In genomic region chr3:87949955-87950515, GRCm38 (mm10) we compare ENCODE assay signal across 8 mouse cellular contexts. TPM values are rescaled to one million over a fixed set of nuclear protein-coding genes. Genes with fewer than 3 reads are reported as not detected.
DNase-seq lines count a peak whose midpoint lies in the region; ATAC-seq lines count a peak whose summit lies in the region.

No protein-coding gene starts in this region.

- 0 out of 2 replicates have a peak overlapping the region, but pooled peaks have one; percentile 17 for H3K4me3 ChIP-seq in heart, embryonic 13.5 days
- H3K4me3 ChIP-seq in heart, embryonic 12.5 days: no peak overlapping the region
- H3K4me3 ChIP-seq in forebrain, embryonic 14.5 days (ENCODE audit: low read depth, low read length): no peak overlapping the region
- H3K4me3 ChIP-seq in midbrain, embryonic 14.5 days (replicated peaks; ENCODE audit: low read depth, low read length): 0 out of 2 replicates have a peak overlapping the region, but pooled peaks have one; percentile 5

- H3K9me3 ChIP-seq in heart, embryonic 13.5 days: no peaks in the 10 kb centered on the region
- no peaks in the 10 kb centered on the region for H3K9me3 ChIP-seq in heart, embryonic 12.5 days (replicated peaks)
- H3K9me3 ChIP-seq in forebrain, embryonic 14.5 days (replicated peaks; ENCODE audit: control insufficient read depth, low read length): no peaks in the 10 kb centered on the region
- no peaks in the 10 kb centered on the region for H3K9me3 ChIP-seq in midbrain, embryonic 14.5 days (ENCODE audit: control insufficient read depth, low read length)

- H3K27ac ChIP-seq in heart, embryonic 13.5 days (replicated peaks): no peak overlapping the region
- no peak overlapping the region for H3K27ac ChIP-seq in heart, embryonic 12.5 days (ENCODE audit: poor library complexity, severe bottlenecking)
- no peak overlapping the region for H3K27ac ChIP-seq in forebrain, embryonic 14.5 days (ENCODE audit: low read depth, low read length)
- H3K27ac ChIP-seq in midbrain, embryonic 14.5 days (replicated peaks; ENCODE audit: low read depth, low read length): peak overlapping the region; percentile 66

- H3K4me2 ChIP-seq in heart, embryonic 13.5 days: peak overlapping the region; percentile 31; the same call in 1 of the 2 replicates
- no peak overlapping the region for H3K4me2 ChIP-seq in heart, embryonic 12.5 days
- H3K4me2 ChIP-seq in forebrain, embryonic 14.5 days (ENCODE audit: low read length): peak overlapping the region; percentile 70; the same call in 1 of the 2 replicates
- peak overlapping the region; percentile 58 for H3K4me2 ChIP-seq in midbrain, embryonic 14.5 days (ENCODE audit: low read length)

- H3K27me3 ChIP-seq in heart, embryonic 13.5 days (replicated peaks): peaks cover 87% of the 10 kb centered on the region
- peaks cover 69% of the 10 kb centered on the region for H3K27me3 ChIP-seq in heart, embryonic 12.5 days (replicated peaks)
- 0 out of 2 replicates have a peak, but pooled peaks cover 3% of the 10 kb centered on the region for H3K27me3 ChIP-seq in forebrain, embryonic 14.5 days (replicated peaks; ENCODE audit: control insufficient read depth, insufficient read depth, low read length)
- no peaks in the 10 kb centered on the region for H3K27me3 ChIP-seq in midbrain, embryonic 14.5 days (ENCODE audit: control insufficient read depth, insufficient read depth, low read length)

- H3K4me1 ChIP-seq in heart, embryonic 13.5 days: peaks cover 65% of the 10 kb centered on the region
- peaks cover 67% of the 10 kb centered on the region for H3K4me1 ChIP-seq in heart, embryonic 12.5 days (replicated peaks)
- H3K4me1 ChIP-seq in forebrain, embryonic 14.5 days (ENCODE audit: control insufficient read depth, insufficient read depth, low read length): peaks cover 45% of the 10 kb centered on the region
- peaks cover 70% of the 10 kb centered on the region for H3K4me1 ChIP-seq in midbrain, embryonic 14.5 days (ENCODE audit: control insufficient read depth, insufficient read depth, low read length)

- H3K9ac ChIP-seq in heart, embryonic 13.5 days: no peak overlapping the region
- H3K9ac ChIP-seq in heart, embryonic 12.5 days: no peak overlapping the region
- H3K9ac ChIP-seq in forebrain, embryonic 14.5 days (ENCODE audit: low read length): peak overlapping the region; percentile 30; the same call in 1 of the 2 replicates
- peak overlapping the region; percentile 39; the same call in 1 of the 2 replicates for H3K9ac ChIP-seq in midbrain, embryonic 14.5 days (replicated peaks; ENCODE audit: low read length)

- peak; percentile 64 for DNase-seq in ES-CJ7 (ENCODE audit: low read depth, low spot score)
- DNase-seq in forebrain, embryonic 14.5 days (ENCODE audit: low spot score): no peak
- peak; percentile 39 for DNase-seq in midbrain, embryonic 14.5 days
- DNase-seq in cerebellum, adult 11 months: no peak
- DNase-seq in natural killer cell, adult 2 months (ENCODE audit: low spot score in 2 of 2): no peak
- no peak for DNase-seq in right cerebral cortex, adult 2 months (ENCODE audit: low spot score in 2 of 2)

- WGBS in heart, embryonic 13.5 days: 14% methylated on average over 13 of the region's 13 CpGs
- 18% methylated on average over 13 of the region's 13 CpGs for WGBS in heart, embryonic 12.5 days
- WGBS in forebrain, embryonic 14.5 days: 8% methylated on average over 13 of the region's 13 CpGs
- WGBS in midbrain, embryonic 14.5 days: 5% methylated on average over 13 of the region's 13 CpGs

- H3K36me3 ChIP-seq in heart, embryonic 13.5 days: no peaks in the 10 kb centered on the region
- H3K36me3 ChIP-seq in heart, embryonic 12.5 days: no peaks in the 10 kb centered on the region
- no peaks in the 10 kb centered on the region for H3K36me3 ChIP-seq in forebrain, embryonic 14.5 days (ENCODE audit: control insufficient read depth, insufficient read depth, low read length)
- H3K36me3 ChIP-seq in midbrain, embryonic 14.5 days (ENCODE audit: control insufficient read depth, insufficient read depth, low read length): no peaks in the 10 kb centered on the region

- ATAC-seq in heart, embryonic 13.5 days (ENCODE audit: extremely low read depth, insufficient number of reproducible peaks, low FRiP score, low TSS enrichment): no peak
- no peak for ATAC-seq in heart, embryonic 12.5 days (ENCODE audit: insufficient number of reproducible peaks, low FRiP score)
- ATAC-seq in forebrain, embryonic 14.5 days: no peak
- no peak for ATAC-seq in midbrain, embryonic 14.5 days (ENCODE audit: low FRiP score, low TSS enrichment)

RNA-seq across cellular contexts. Expression of gene Crabp2, which starts 1.6 kb away (rescaled TPM):
- 6.2 and 8.4 TPM in 2 replicates for polyA plus RNA-seq in heart, embryonic 13.5 days (2015; fragmentation: Nextera tagmentation; extraction: Ambion mirVana)
- polyA plus RNA-seq in heart, embryonic 12.5 days (2016; fragmentation: Nextera tagmentation; extraction: Ambion mirVana): 7.3 and 8.0 TPM in 2 replicates
- polyA plus RNA-seq in forebrain, embryonic 14.5 days (2014; fragmentation: Nextera tagmentation; extraction: Ambion mirVana): 32.8 and 35.9 TPM in 2 replicates
- 28.3 and 42.4 TPM in 2 replicates for polyA plus RNA-seq in midbrain, embryonic 14.5 days (2014; fragmentation: Nextera tagmentation; extraction: Ambion mirVana)

RNA-seq across cellular contexts. Expression of gene Rrnad1, which starts 19.5 kb away (rescaled TPM):
- polyA plus RNA-seq in heart, embryonic 13.5 days (2015; fragmentation: Nextera tagmentation; extraction: Ambion mirVana): 13.4 and 16.0 TPM in 2 replicates
- polyA plus RNA-seq in heart, embryonic 12.5 days (2016; fragmentation: Nextera tagmentation; extraction: Ambion mirVana): 13.6 and 14.1 TPM in 2 replicates
- 15.6 and 20.2 TPM in 2 replicates for polyA plus RNA-seq in forebrain, embryonic 14.5 days (2014; fragmentation: Nextera tagmentation; extraction: Ambion mirVana)
- polyA plus RNA-seq in midbrain, embryonic 14.5 days (2014; fragmentation: Nextera tagmentation; extraction: Ambion mirVana): 19.1 and 21.7 TPM in 2 replicates

RNA-seq across cellular contexts. Expression of gene Isg20l2, which starts 19.9 kb away (rescaled TPM):
- 28.9 and 30.1 TPM in 2 replicates for polyA plus RNA-seq in heart, embryonic 13.5 days (2015; fragmentation: Nextera tagmentation; extraction: Ambion mirVana)
- polyA plus RNA-seq in heart, embryonic 12.5 days (2016; fragmentation: Nextera tagmentation; extraction: Ambion mirVana): 36.4 and 38.3 TPM in 2 replicates
- 17.9 and 20.0 TPM in 2 replicates for polyA plus RNA-seq in forebrain, embryonic 14.5 days (2014; fragmentation: Nextera tagmentation; extraction: Ambion mirVana)
- polyA plus RNA-seq in midbrain, embryonic 14.5 days (2014; fragmentation: Nextera tagmentation; extraction: Ambion mirVana): 19.1 and 23.2 TPM in 2 replicates

RNA-seq across cellular contexts. Expression of gene Nes, which starts 20.8 kb away (rescaled TPM):
- 18.7 and 18.9 TPM in 2 replicates for polyA plus RNA-seq in heart, embryonic 13.5 days (2015; fragmentation: Nextera tagmentation; extraction: Ambion mirVana)
- polyA plus RNA-seq in heart, embryonic 12.5 days (2016; fragmentation: Nextera tagmentation; extraction: Ambion mirVana): 33.0 and 34.6 TPM in 2 replicates
- polyA plus RNA-seq in forebrain, embryonic 14.5 days (2014; fragmentation: Nextera tagmentation; extraction: Ambion mirVana): 23.1 and 27.8 TPM in 2 replicates
- polyA plus RNA-seq in midbrain, embryonic 14.5 days (2014; fragmentation: Nextera tagmentation; extraction: Ambion mirVana): 19.0 and 28.8 TPM in 2 replicates

RNA-seq across cellular contexts. Expression of gene Mrpl24, which starts 30.7 kb away (rescaled TPM):
- 55.0 and 57.2 TPM in 2 replicates for polyA plus RNA-seq in heart, embryonic 13.5 days (2015; fragmentation: Nextera tagmentation; extraction: Ambion mirVana)
- 62.9 and 65.2 TPM in 2 replicates for polyA plus RNA-seq in heart, embryonic 12.5 days (2016; fragmentation: Nextera tagmentation; extraction: Ambion mirVana)
- polyA plus RNA-seq in forebrain, embryonic 14.5 days (2014; fragmentation: Nextera tagmentation; extraction: Ambion mirVana): 69.5 and 71.2 TPM in 2 replicates
- polyA plus RNA-seq in midbrain, embryonic 14.5 days (2014; fragmentation: Nextera tagmentation; extraction: Ambion mirVana): 55.8 and 56.3 TPM in 2 replicates

Comparison
In these comparisons a context has a peak if more than half of its experiments do, and no peak if none do; other contexts are left out.
1. H3K4me3 ChIP-seq: peak in heart, embryonic 13.5 days (single experiment) and midbrain, embryonic 14.5 days (single experiment); none in heart, embryonic 12.5 days (single experiment) and forebrain, embryonic 14.5 days (single experiment).
2. H3K9ac ChIP-seq: peak in forebrain, embryonic 14.5 days (single experiment) and midbrain, embryonic 14.5 days (single experiment); none in heart, embryonic 13.5 days (single experiment) and heart, embryonic 12.5 days (single experiment).
3. DNase-seq: peak in ES-CJ7 (single experiment) and midbrain, embryonic 14.5 days (single experiment); none in forebrain, embryonic 14.5 days (single experiment), cerebellum, adult 11 months (single experiment), natural killer cell, adult 2 months (0 of 2) and right cerebral cortex, adult 2 months (0 of 2).